Mouse (Mus musculus): ENCODE results near the gene Extl2. TPM values are rescaled to one million over a fixed set of nuclear protein-coding genes. Genes with fewer than 3 reads are reported as not detected.

The Extl2 gene
- polyA plus RNA-seq, 1 experiment, result 4.2 TPM

DNA sequence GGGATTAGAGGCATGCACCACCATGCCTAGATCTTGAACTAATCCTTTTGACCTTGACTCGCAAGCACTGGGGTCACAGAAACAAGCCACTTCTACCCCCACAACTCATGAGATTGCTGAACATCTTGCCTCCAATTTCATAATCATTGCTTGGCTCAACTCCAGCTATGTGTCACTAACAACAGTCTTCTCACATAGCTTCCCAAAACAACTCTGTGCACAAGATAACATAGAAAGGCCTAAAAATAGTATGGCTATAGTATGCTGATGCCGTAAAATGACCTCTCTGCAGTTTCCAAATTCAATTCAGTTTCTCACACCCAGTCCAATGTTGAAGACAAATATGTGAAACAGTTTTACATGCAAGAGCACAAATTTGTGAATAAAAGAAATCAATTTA is 65.3 kb downstream of the Extl2 start:
- 90% methylated on average over 2 of the region's 2 CpGs for WGBS

GRCm38 (mm10) chr3:116076739-116077138 is 69.5 kb downstream of the Extl2 start:
- DNase-seq (ENCODE audit: low read depth, low spot score), result no peak
- WGBS, result 83% methylated on average over 2 of the region's 2 CpGs

More for the DNA sequence above, 65.3 kb downstream of the Extl2 start:
- DNase-seq (ENCODE audit: low read depth, low spot score), result no peak

DNA sequence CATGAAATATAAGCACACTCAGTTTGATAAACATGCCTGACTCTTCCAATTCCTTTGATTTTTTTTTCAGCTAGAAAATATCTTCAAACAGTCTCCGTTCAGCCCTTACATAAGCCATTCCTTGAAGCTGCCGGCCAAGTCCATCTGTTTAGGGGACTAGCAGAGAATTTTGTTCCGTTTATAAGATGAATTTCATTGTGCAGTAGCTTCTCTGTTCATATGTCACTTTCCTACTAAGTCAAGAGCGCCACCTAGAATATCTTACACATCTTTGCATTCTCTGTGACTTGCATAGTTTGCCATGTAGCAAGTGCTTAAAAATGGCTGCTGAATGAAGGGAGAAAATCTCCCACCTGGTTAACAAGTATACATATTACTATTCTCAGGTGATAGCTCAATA is 71.2 kb downstream of the Extl2 start:
- no peak for DNase-seq (ENCODE audit: low read depth, low spot score)
- 61% methylated on average over 4 of the region's 4 CpGs for WGBS

Other genes starting within 250 kb of the Extl2 start
- 5.1 and 5.3 TPM in 2 replicates for gene Dph5, start 119.6 kb upstream of the Extl2 start, polyA plus RNA-seq (2012; rRNA removed)
- gene Slc30a7, start 56 bp upstream of the Extl2 start, polyA plus RNA-seq (2012; rRNA removed), result 17.3 TPM in 2 replicates
- 2.1 and 3.7 TPM in 2 replicates for gene Vcam1, start 122.2 kb downstream of the Extl2 start, polyA plus RNA-seq (2012; rRNA removed)
- 0.07 and 0.15 TPM in 2 replicates for gene Gpr88, start 246.0 kb downstream of the Extl2 start, polyA plus RNA-seq (2012; rRNA removed)

Measured in large intestine, adult 2 months (tissue).